Mouse (Mus musculus) intestine, postnatal 0 days (tissue): ENCODE measurements around the gene Bcar1. TPM values are rescaled to one million over a fixed set of nuclear protein-coding genes. Genes with fewer than 3 reads are reported as not detected.

ENCODE experiments used
- ATAC-seq: fragments of 200-750 bp; cut with Nextera tagmentation; 2 replicates; pipeline ENCODE4 v1.8.0; 2017; ENCODE audit warnings: mild to moderate bottlenecking, moderate TSS enrichment, moderate library complexity
- H3K27ac ChIP-seq: fragments of 300-500 bp; sonication (generic); 2 replicates; pipeline ENCODE4 v1.5.1; 2014; ENCODE audit warnings: mild to moderate bottlenecking, low read depth, low read length, moderate library complexity
- H3K27me3 ChIP-seq: fragments of 300-500 bp; sonication (generic); replicated peaks from 2 replicates; pipeline ENCODE4 v1.6.1; 2014; ENCODE audit warnings: low read length, mixed read lengths; ENCODE audit not compliant: control insufficient read depth, insufficient read depth
- H3K36me3 ChIP-seq: fragments of 300-500 bp; sonication (generic); 2 replicates; pipeline ENCODE4 v1.6.1; 2014; ENCODE audit warnings: mild to moderate bottlenecking, moderate library complexity; ENCODE audit not compliant: control insufficient read depth, insufficient read depth
- H3K4me1 ChIP-seq: fragments of 300-500 bp; sonication (generic); replicated peaks from 2 replicates; pipeline ENCODE4 v1.6.1; 2014; ENCODE audit warnings: antibody characterized with exemption, low read length, mixed read lengths; ENCODE audit not compliant: control insufficient read depth, insufficient read depth
- H3K4me2 ChIP-seq: fragments of 300-500 bp; sonication (generic); replicated peaks from 2 replicates; pipeline ENCODE4 v1.6.1; 2014; ENCODE audit warnings: low read depth, mild to moderate bottlenecking, moderate library complexity
- H3K4me3 ChIP-seq: fragments of 300-500 bp; sonication (generic); 2 replicates; pipeline ENCODE4 v1.5.1; 2014; ENCODE audit warnings: low read depth, low read length
- H3K9ac ChIP-seq: fragments of 300-500 bp; sonication (generic); 2 replicates; pipeline ENCODE4 v1.6.1; 2014; ENCODE audit warnings: mild to moderate bottlenecking, low read depth, low read length
- H3K9me3 ChIP-seq: fragments of 300-500 bp; sonication (generic); 2 replicates; pipeline ENCODE4 v1.6.1; 2016; ENCODE audit warnings: mixed run types; ENCODE audit not compliant: control insufficient read depth
- CTCF ChIP-seq: sonication (generic); IDR thresholded peaks from 2 replicates; pipeline ENCODE4 v1.5.1; 2016; ENCODE audit warnings: low read depth, mild to moderate bottlenecking, control low read depth, antibody characterized with exemption, moderate library complexity
- WGBS: fragments of 180-500 bp; shearing (Covaris S2); extraction: QIAGEN DNeasy Blood & Tissue Kit; methylation state at CpG from one replicate; pipeline ENCODE4 v1.1.7; 2014; 5-methylcytosine and 5-hydroxymethylcytosine counted together
- polyA plus RNA-seq: library from polyadenylated mRNA; unstranded; fragments of >200 nt; fragmentation: Nextera tagmentation; extraction: Ambion mirVana; gene quantifications from 2 replicates; pipeline ENCODE4 v1.2.1, GENCODE M21; 2015

Gene Bcar1
- polyA plus RNA-seq, 1 experiment from 2014 or later, result 38.8 TPM

- no peak; the same call in 1 of the 2 replicates for TF ChIP-seq CTCF
- Histone ChIP-seq H3K4me2 (0 out of 2 replicates have a peak overlapping the region, but pooled peaks have one; percentile 6), H3K4me1 (peaks cover 6% of the 10 kb centered on the region; the same call in 1 of the 2 replicates), H3K9ac (no peak overlapping the region), H3K27ac (peak overlapping the region; percentile 78), H3K36me3 (peaks cover 67% of the 10 kb centered on the region), H3K4me3 (no peak overlapping the region), H3K27me3 (no peaks in the 10 kb centered on the region), H3K9me3 (no peaks in the 10 kb centered on the region)
- WGBS, result 68% methylated on average over 10 of the region's 10 CpGs
- ATAC-seq, result peak; percentile 15; the same call in 1 of the 2 replicates
These were observed 26.8 kb downstream of the Bcar1 start for GRCm38 (mm10) chr8:111716603-111717487.

DNA sequence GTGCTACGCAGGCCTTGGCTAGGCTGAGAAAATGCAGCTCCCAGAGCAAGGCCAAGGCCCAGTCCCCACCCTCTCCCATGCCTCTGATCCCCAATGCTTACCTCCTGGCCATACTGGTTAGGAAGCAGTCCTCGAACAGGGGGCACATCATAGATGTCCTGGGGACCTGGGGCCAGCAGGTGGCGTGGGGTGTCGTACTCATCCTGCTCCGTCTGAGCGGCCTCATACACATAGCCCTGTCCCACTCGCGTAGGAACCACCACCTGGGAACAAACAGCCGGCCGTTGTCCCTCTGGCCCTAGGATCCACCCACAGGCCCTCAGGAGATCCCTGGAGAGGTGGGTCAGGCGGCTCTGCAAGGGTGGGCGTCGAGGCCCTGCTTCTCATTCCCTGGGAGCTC is 28.1 kb downstream of the Bcar1 start:
- no peak overlapping the region for H3K27ac ChIP-seq

DNA sequence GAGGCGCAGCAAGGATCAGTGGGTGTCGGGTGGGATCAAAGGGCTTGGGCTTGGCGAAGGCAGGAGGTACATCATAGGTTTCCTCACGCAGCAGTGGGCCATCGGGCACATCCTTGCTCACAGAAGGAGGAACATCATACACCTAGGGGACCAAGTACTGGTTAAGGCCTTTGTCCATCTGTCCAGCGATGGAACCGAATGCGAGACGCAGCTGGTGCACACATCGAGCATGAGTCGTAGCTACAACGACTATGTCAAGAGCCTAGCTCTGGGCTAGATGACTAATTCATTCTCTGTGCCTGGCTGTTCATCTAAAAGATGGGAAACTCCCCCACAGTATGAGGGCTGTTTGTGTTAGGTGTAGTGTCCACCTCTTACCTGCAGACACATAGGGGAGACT is 29.3 kb downstream of the Bcar1 start:
- Histone ChIP-seq H3K9me3 (no peaks in the 10 kb centered on the region), H3K4me3 (no peak overlapping the region), H3K27me3 (no peaks in the 10 kb centered on the region), H3K36me3 (peaks cover 67% of the 10 kb centered on the region), H3K9ac (no peak overlapping the region), H3K4me1 (peaks cover 6% of the 10 kb centered on the region; the same call in 1 of the 2 replicates), H3K27ac (no peak overlapping the region), H3K4me2 (no peak overlapping the region)
- TF ChIP-seq CTCF, result no peak
- 91% methylated on average over 12 of the region's 12 CpGs for WGBS
- no peak for ATAC-seq

More for the DNA sequence above, 28.1 kb downstream of the Bcar1 start:
- ATAC-seq, result no peak
- TF ChIP-seq CTCF, result peak; percentile 36
- peaks cover 69% of the 10 kb centered on the region for H3K36me3 ChIP-seq
- no peaks in the 10 kb centered on the region for H3K27me3 ChIP-seq
- no peak overlapping the region for H3K4me2 ChIP-seq
- H3K9ac ChIP-seq, result no peak overlapping the region
- no peaks in the 10 kb centered on the region for H3K9me3 ChIP-seq
- 82% methylated on average over 13 of the region's 13 CpGs for WGBS
- peaks cover 6% of the 10 kb centered on the region; the same call in 1 of the 2 replicates for H3K4me1 ChIP-seq
- no peak overlapping the region for H3K4me3 ChIP-seq

GRCm38 (mm10) chr8:111713817-111714216 is 29.8 kb downstream of the Bcar1 start:
- WGBS, result 93% methylated on average over 25 of the region's 25 CpGs
- H3K36me3 ChIP-seq, result peaks cover 69% of the 10 kb centered on the region
- H3K9ac ChIP-seq, result no peak overlapping the region
- no peaks in the 10 kb centered on the region for H3K9me3 ChIP-seq
- no peaks in the 10 kb centered on the region for H3K27me3 ChIP-seq
- H3K4me3 ChIP-seq, result no peak overlapping the region
- peak; percentile 17; the same call in 1 of the 2 replicates for TF ChIP-seq CTCF
- ATAC-seq, result no peak
- H3K4me2 ChIP-seq, result no peak overlapping the region
- H3K27ac ChIP-seq, result no peak overlapping the region
- H3K4me1 ChIP-seq, result peaks cover 6% of the 10 kb centered on the region; the same call in 1 of the 2 replicates

DNA sequence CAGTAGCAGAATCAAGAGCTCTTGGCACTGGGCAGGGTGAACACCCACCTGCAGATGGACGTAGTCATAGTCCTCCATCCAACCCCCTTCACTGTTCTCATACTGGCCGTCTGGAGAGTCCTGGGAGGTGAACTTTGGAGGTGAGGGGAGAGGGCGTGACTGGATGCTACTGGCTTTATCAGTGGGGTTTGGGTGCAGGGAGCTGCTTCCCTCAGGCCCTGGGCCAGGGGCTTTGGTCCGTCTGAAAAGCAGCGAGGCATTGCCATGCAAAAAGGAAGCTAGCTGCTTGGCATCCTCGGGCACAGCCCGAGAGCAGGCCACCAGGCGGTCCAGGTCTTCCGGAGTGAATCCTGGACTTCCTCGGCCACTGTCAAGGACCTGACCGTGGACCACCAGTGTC is 30.3 kb downstream of the Bcar1 start:
- no peak for ATAC-seq
- no peak overlapping the region for H3K4me2 ChIP-seq
- H3K4me1 ChIP-seq, result peaks cover 9% of the 10 kb centered on the region; the same call in 1 of the 2 replicates
- no peak overlapping the region for H3K4me3 ChIP-seq
- peaks cover 69% of the 10 kb centered on the region for H3K36me3 ChIP-seq
- no peak for TF ChIP-seq CTCF
- no peaks in the 10 kb centered on the region for H3K27me3 ChIP-seq
- 91% methylated on average over 11 of the region's 11 CpGs for WGBS
- H3K9me3 ChIP-seq, result no peaks in the 10 kb centered on the region
- H3K27ac ChIP-seq, result no peak overlapping the region
- H3K9ac ChIP-seq, result no peak overlapping the region

GRCm38 (mm10) chr8:111712588-111712987 is 31.0 kb downstream of the Bcar1 start:
- Histone ChIP-seq H3K4me1 (0 out of 2 replicates have a peak, but pooled peaks cover 10% of the 10 kb centered on the region), H3K9ac (no peak overlapping the region), H3K27ac (no peak overlapping the region), H3K4me2 (no peak overlapping the region), H3K36me3 (peaks cover 69% of the 10 kb centered on the region), H3K4me3 (no peak overlapping the region), H3K27me3 (no peaks in the 10 kb centered on the region), H3K9me3 (no peaks in the 10 kb centered on the region)
- TF ChIP-seq CTCF, result peak; percentile 94
- 76% methylated on average over 6 of the region's 6 CpGs for WGBS
- peak; percentile 26; the same call in 1 of the 2 replicates for ATAC-seq
